Mouse (Mus musculus) splenic B cell, adult 2 months (primary cell): Measurements from ENCODE around the gene Sult2b1.

Experiments
- DNase-seq: peaks from one replicate; pipeline ENCODE4 v3.0.0-alpha.2; 2011; ENCODE audit warnings: low read depth, low spot score
- H3K27me3 ChIP-seq: 2 replicates; pipeline ENCODE4 v1.6.1; 2012; ENCODE audit warnings: mild to moderate bottlenecking, low read length, moderate library complexity, mixed read lengths; ENCODE audit not compliant: control insufficient read depth, poor library complexity, insufficient read depth, severe bottlenecking
- H3K36me3 ChIP-seq: 2 replicates; pipeline ENCODE4 v1.6.1; 2012; ENCODE audit warnings: mild to moderate bottlenecking, low read length, moderate library complexity, mixed read lengths; ENCODE audit not compliant: control insufficient read depth, poor library complexity, insufficient read depth, severe bottlenecking

The Sult2b1 gene

GRCm38 (mm10) chr7:45710477-45711191, 73.8 kb downstream of the Sult2b1 start:
- Histone ChIP-seq H3K36me3 (peaks cover 9% of the 10 kb centered on the region), H3K27me3 (no peaks in the 10 kb centered on the region)
- DNase-seq, result no peak

- Histone ChIP-seq H3K27me3 (no peaks in the 10 kb centered on the region), H3K36me3 (peaks cover 9% of the 10 kb centered on the region)
- no peak for DNase-seq
Observed at GRCm38 (mm10) chr7:45709677-45710355, 74.7 kb downstream of the Sult2b1 start.

DNA sequence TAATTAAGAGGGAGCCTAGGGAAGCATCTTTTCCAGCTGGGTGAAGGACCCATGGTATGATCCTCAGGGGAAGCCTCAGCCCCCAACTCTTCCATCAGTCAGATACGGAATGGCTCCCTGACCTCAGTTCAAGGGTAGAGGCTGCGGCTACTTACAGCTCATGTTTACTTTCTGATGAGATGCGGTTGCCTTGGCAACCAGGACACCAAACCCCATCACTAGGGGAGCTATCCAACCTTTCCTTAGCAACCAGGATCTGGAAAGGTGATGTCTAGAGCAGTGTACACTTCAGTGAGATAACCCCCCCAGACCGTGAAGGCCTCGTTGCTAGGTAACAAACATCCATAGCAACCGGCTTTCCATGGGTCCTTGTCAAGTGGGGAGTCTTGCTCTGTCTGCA, 75.4 kb downstream of the Sult2b1 start:
- peak; percentile 43 for DNase-seq
- Histone ChIP-seq H3K36me3 (peaks cover 9% of the 10 kb centered on the region), H3K27me3 (no peaks in the 10 kb centered on the region)

DNA sequence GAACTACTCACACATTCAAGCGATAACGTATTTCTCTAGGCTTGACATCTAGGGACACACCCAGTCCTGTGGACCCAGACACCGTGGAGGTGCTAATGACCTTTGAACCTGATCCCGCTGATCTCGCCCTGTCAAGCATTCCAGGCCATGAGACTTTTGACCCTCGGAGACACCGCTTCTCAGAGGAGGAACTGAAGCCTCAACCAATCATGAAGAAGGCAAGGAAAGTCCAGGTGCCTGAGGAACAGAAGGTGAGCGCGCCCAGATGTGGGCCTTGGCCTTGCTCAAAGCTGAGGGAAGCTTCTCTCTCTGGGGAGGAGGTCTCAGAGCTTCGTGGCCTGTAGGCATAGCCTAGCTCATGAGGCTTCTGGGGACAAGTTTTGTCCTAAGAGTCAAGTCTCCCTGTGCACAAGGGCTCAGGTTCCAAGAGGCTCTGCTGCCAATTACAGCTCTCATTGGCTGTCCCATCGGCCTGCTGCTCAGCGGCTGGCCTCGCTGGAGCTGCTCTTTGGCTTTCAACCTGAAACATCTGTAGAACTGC, 76.2 kb downstream of the Sult2b1 start:
- H3K27me3 ChIP-seq, result no peaks in the 10 kb centered on the region
- peaks cover 8% of the 10 kb centered on the region for H3K36me3 ChIP-seq
- no peak for DNase-seq

- DNase-seq, result peak; percentile 96
Observed at GRCm38 (mm10) chr7:45707375-45707967, 77.0 kb downstream of the Sult2b1 start.

DNA sequence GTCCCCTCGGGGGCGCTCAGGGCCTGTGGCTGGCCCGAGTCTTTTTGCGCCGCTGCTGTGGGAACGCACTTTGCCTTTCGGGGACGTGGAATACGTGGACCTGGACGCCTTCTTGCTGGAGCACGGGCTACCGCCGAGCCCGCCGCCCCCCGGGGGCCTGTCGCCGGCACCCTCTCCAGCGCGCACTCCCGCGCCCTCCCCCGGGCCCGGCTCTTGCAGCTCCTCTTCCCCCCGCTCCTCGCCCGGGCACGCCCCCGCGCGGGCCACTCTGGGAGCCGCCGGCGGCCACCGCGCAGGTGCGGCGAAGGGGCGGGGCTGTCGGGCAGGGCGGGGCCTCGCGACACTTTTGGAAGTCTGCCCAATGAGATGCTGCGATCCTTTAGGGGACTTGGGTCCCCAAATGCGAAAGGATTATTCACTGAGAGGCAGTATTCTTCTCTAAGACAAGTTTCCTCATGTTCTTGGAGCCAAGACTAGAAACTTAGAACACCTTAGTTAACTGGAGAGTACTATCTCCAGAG, 77.7 kb downstream of the Sult2b1 start:
- no peaks in the 10 kb centered on the region for H3K27me3 ChIP-seq
- H3K36me3 ChIP-seq, result peaks cover 3% of the 10 kb centered on the region; the same call in 1 of the 2 replicates
- peak; percentile 90 for DNase-seq

More at GRCm38 (mm10) chr7:45707375-45707967, 77.0 kb downstream of the Sult2b1 start:
- peaks cover 5% of the 10 kb centered on the region for H3K36me3 ChIP-seq
- no peaks in the 10 kb centered on the region for H3K27me3 ChIP-seq

- Histone ChIP-seq H3K36me3 (peaks cover 3% of the 10 kb centered on the region; the same call in 1 of the 2 replicates), H3K27me3 (no peaks in the 10 kb centered on the region)
- peak; percentile 32 for DNase-seq
Observed at GRCm38 (mm10) chr7:45705873-45706281, 78.6 kb downstream of the Sult2b1 start.

DNA sequence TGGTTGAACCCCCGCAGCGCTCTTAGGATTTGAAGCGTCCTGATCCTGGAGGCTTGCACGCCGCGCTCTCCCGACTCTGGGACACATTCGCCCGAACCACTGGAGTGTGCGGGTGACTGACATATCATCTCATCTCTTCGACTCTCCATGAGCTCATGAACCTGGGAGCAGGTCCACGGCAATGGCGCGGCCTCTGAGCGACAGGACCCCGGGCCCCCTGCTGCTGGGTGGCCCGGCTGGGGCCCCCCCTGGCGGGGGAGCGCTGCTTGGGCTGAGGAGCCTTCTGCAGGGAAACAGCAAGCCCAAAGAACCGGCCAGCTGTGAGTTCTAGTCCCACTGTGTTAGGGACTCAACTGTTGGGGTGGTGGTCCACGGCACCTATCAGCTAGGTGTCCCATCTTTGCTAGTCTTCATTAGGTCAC, 79.0 kb downstream of the Sult2b1 start:
- DNase-seq, result no peak
- Histone ChIP-seq H3K27me3 (no peaks in the 10 kb centered on the region), H3K36me3 (peaks cover under 1% of the 10 kb centered on the region; the same call in 1 of the 2 replicates)

DNA sequence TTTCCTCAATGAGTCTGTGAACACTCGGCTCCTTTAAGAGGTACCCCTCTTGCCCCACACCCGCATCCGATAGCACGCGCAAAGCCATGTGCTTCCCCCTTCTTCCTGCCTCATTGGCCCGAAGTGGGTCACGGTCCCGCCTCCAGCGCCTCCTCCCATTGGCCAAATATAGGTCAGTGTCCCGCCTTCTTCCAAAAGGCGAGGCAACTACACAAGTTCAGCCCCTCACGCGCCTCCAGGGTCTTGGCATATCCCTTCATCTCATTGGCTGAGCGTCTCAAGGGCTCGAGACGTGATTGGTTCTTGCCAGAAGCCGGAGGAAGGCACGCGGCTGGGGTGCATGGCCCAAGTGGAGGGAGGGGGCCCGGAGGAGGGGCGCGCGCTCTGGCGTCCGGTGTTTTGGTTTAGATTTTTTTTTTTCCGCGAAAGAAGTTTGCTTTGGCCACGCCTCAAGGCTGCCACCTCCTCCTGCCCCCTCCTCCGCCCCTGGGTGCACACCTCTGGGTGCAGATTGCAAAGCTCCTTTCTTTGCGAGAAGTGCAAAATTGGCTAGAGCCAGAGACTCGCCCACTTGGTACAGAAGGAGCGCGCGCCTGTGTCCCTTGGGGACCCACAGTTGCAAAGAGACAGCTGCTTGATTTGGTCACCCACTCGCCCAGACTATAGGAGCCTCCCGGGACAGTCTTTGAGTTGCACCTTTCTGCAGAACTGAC, 79.6 kb downstream of the Sult2b1 start, which contains the start of gene Dbp:
Gene Dbp, plus strand, starts transcription at position 359 of the 713 bp plus-strand sequence.
- H3K36me3 ChIP-seq, result no peaks in the 10 kb centered on the region
- DNase-seq, result peak; percentile 99
- H3K27me3 ChIP-seq, result no peaks in the 10 kb centered on the region

- Histone ChIP-seq H3K27me3 (no peaks in the 10 kb centered on the region), H3K36me3 (no peaks in the 10 kb centered on the region)
- peak; percentile 79 for DNase-seq
Observed at GRCm38 (mm10) chr7:45704046-45704559, 80.4 kb downstream of the Sult2b1 start.

DNA sequence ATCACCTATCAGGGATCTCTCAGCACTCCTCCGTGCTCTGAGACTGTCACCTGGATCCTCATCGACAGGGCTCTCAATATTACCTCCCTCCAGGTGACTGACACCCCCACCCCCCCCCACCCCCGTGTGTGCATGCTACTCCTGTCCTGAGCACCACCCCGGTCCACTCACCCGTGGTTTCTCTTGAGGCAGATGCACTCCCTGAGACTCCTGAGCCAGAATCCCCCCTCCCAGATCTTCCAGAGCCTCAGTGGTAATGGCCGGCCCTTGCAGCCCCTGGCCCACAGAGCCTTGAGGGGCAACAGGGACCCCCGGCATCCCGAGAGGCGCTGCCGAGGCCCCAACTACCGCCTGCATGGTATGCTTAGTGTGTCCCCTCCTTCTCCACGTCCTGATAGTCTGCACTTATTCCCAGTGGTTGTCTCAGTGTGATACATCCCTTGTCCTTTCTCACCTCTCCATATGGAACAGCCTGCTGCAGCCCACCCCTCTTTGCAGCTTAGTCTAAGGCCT, 80.9 kb downstream of the Sult2b1 start:
- H3K27me3 ChIP-seq, result no peaks in the 10 kb centered on the region
- no peaks in the 10 kb centered on the region for H3K36me3 ChIP-seq
- DNase-seq, result no peak

- Histone ChIP-seq H3K27me3 (no peaks in the 10 kb centered on the region), H3K36me3 (no peaks in the 10 kb centered on the region)
- no peak for DNase-seq
Observed at GRCm38 (mm10) chr7:45702809-45703520, 81.5 kb downstream of the Sult2b1 start.

GRCm38 (mm10) chr7:45702316-45702715, 82.2 kb downstream of the Sult2b1 start:
- Histone ChIP-seq H3K27me3 (no peaks in the 10 kb centered on the region), H3K36me3 (no peaks in the 10 kb centered on the region)
- no peak for DNase-seq
